11 mouse cellular contexts compared by ENCODE assay signal in genomic region chr12:89722462-89722861, GRCm38 (mm10).
A peak's percentile ranks its signal among the peaks of the same experiment; 100 is the strongest.
DNase-seq lines count a peak whose midpoint lies in the region; ATAC-seq lines count a peak whose summit lies in the region.
"Had no signal": no experiment of that assay in that cellular context is flagged by ENCODE, and none has a peak within 500 bp of the region (broad histone marks: within the 10 kb centered on the region; RNA-seq: fewer than 3 reads in every experiment).

No protein-coding gene starts in this region.

- ATAC-seq in frontal cortex, adult (ENCODE audit: low TSS enrichment), result peak; percentile 87

- no peak for DNase-seq in frontal cortex, postnatal 25 days (ENCODE audit: low spot score in 2 of 2)
- DNase-seq in frontal cortex, postnatal 14 days (ENCODE audit: low spot score in 2 of 2), result peak; percentile 25 to 26
- DNase-seq in layer of hippocampus, postnatal 14 days (ENCODE audit: low spot score in 2 of 2), result peak; percentile 21 to 65
- DNase-seq in right cerebral cortex, postnatal 36 days (ENCODE audit: low spot score in 2 of 2), result peak; percentile 46 to 70
- no peak for DNase-seq in spleen, postnatal 10 days (ENCODE audit: low spot score in 2 of 2)
- DNase-seq in B cell, adult 2 months, result no peak
- DNase-seq: kidney, adult 8-10 months; liver, embryonic 13.5 days; lung, postnatal 10 days; thymus, postnatal 4 days had no signal

Comparison
In these comparisons a context has a peak if more than half of its experiments do, and no peak if none do; other contexts are left out.
1. DNase-seq: peak in frontal cortex, postnatal 14 days (2 of 2), layer of hippocampus, postnatal 14 days (2 of 2) and right cerebral cortex, postnatal 36 days (2 of 2); none in frontal cortex, postnatal 25 days (0 of 2), spleen, postnatal 10 days (0 of 2) and B cell, adult 2 months (0 of 2).